Mouse (Mus musculus) CD8-positive naive resting alpha-beta T cell, adult 2 months (primary cell): ENCODE measurements around the gene Gapdhs.
"Not testable (repeated sequence)": the region's sequence is repeated elsewhere in the genome, so short reads cannot be mapped to it uniquely, and the experiment has no call there.

Experiments used
- DNase-seq, 2 experiments: peaks; one replicate each; pipeline ENCODE4 v3.0.0; 2022; ENCODE audit warnings: low read depth in 2 of 2, low spot score in 2 of 2

The Gapdhs gene

GRCm38 (mm10) chr7:30743617-30744016 lies at the start of gene Gapdhs:
Gapdhs (minus strand) TSS chr7:30743681.
- not testable (repeated sequence) for DNase-seq

- no peak for DNase-seq
Observed at GRCm38 (mm10) chr7:30791921-30792320, 48.4 kb upstream of the Gapdhs start.

- DNase-seq = no peak
Observed at GRCm38 (mm10) chr7:30790141-30790540, 46.7 kb upstream of the Gapdhs start.

DNA sequence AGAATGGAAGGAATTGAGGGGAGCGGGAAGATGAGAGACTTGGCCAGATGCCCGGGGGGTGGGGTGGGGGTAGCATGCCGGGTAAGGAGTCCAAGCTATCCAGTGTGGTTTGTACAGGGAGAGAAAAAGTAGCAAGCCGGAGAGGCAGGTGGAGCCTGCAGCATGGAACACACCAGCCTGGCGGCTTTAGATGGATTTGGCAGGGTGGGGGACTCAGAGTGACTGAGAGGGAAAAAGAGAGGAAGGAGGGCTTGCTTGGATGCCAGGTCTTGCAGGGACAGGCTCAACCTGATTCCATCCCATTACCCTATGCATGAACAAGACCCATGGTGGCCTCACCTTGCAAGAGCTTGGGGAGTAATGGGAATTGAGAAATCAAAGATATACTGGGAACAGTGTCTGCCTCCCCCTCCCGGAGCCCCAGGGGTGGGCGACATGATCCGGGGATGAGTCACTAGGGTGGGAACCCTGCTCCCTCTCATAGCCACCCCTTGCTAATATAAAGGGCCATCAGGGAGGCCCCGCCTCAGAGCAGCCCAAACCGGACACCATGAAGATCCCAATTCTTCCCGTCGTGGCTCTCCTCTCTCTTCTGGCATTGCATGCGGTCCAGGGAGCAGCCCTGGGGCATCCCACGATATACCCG lies 44.0 kb upstream of the Gapdhs start, which contains the start of gene Krtdap:
Gene Krtdap (plus strand): TSS at position 520 of the 646 bp plus-strand sequence.
- no peak for DNase-seq

DNA sequence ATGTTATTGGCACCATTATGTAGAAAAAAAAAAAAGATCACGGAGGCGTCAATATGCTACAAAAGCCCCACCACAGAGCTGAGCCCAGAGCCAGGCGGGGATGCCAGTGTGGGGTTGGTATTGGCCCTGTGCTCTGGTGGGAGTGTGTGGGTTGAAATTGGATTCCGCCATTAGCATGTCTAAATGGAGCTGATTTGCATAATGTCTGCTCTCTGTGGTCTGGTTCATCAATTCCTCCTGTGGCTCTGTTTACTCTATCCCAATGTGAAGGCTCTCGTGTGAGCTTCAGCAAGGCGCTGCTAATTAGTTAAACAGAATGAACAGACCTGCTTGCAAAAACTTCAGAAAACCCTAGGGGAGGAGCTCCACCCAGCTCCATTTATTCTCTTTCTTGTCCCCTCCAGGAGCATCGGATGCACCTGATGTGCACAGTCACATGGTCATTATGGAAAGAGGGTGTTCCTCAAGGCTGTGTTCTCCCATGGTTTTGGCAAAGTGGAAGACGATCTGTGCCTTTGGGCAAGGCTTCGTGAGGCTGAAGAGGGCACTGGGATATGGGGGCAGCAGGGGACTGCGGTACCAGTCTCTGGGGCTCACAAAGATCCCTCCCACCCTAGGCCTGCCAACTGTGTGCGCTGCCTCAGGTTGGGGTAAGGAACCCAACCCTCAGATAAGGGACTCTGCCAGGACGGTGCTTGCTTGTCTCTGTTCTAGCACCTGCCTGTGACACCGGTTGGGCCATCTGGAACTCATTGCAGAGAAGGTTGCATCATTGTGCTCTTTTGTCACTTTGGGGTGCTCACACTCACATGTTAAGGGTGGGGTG lies 42.5 kb upstream of the Gapdhs start:
- no peak for DNase-seq

- no peak for DNase-seq
Observed at GRCm38 (mm10) chr7:30785154-30785553, 41.7 kb upstream of the Gapdhs start.

- no peak for DNase-seq
Observed at GRCm38 (mm10) chr7:30782658-30783057, 39.2 kb upstream of the Gapdhs start.

- DNase-seq = peak in 1 of 2 experiments; percentile 18
Observed at GRCm38 (mm10) chr7:30781792-30782191, 38.3 kb upstream of the Gapdhs start.

DNA sequence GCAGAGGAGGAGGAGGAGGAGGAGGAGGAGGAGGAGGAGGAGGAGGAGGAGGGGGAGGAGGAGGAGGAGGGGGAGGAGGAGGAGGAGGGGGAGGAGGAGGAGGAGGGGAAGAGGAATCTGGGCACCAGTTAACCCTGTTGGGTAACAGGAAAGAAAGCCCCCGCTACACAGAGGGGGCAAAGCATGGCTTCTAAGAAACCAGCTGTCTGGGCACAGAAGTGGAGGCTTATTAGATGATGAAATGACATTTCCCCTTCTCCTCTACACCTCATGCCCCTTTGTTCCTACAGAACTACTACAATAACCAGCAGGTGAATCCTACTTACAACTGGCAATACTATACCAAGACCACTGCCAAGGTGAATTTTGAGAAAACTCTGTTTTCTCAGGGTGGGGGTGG lies 34.4 kb upstream of the Gapdhs start:
- DNase-seq = no peak

GRCm38 (mm10) chr7:30777081-30777579 lies 33.6 kb upstream of the Gapdhs start:
- DNase-seq = no peak

- DNase-seq = no peak
Observed at GRCm38 (mm10) chr7:30776104-30776503, 32.6 kb upstream of the Gapdhs start.

DNA sequence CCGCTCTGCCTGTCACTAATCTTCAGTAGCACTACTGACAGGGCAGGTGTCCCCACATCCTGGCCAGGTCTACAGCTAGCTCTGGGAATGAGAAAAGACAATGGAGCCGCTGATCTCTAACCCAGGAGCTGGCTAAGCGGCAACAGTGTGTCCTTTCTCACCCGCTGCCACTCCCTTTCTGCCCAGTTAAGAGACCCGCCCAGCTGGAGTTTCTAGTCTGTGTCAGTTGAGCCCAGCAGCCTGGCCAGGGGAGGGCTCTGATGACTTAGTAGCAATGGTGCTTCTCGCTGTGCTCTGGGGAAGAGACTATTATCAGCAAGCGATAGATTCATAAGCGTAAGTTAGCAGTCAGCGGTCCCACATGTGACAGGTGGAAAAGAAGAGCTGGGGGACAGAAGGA lies 25.8 kb upstream of the Gapdhs start:
- no peak for DNase-seq

GRCm38 (mm10) chr7:30766408-30766807 lies 22.9 kb upstream of the Gapdhs start:
- DNase-seq = no peak

DNA sequence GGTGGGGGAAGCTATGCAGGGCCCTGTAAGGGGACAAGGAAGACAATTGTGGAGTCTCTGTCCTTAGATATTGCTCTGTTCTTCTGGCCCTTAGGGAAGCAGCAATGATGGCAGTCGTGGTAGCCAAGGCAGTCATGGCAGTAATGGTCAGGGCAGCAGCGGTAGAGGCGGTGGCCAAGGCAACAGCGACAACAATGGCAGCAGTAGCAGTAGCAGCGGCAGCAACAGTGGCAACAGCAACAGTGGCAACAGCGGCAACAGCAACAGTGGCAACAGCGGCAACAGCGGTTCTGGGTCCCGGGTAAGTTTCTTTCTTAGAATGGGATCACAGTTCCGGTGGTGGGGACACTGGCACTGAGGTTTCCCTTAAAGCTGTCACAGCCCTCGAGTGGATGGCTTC lies 21.7 kb upstream of the Gapdhs start:
- no peak for DNase-seq

GRCm38 (mm10) chr7:30763456-30763855 lies 20.0 kb upstream of the Gapdhs start, which contains the start of gene Dmkn:
Dmkn (plus strand) TSS chr7:30763756.
- DNase-seq = no peak

- DNase-seq = no peak
Observed at GRCm38 (mm10) chr7:30761769-30762352, 18.4 kb upstream of the Gapdhs start.

DNA sequence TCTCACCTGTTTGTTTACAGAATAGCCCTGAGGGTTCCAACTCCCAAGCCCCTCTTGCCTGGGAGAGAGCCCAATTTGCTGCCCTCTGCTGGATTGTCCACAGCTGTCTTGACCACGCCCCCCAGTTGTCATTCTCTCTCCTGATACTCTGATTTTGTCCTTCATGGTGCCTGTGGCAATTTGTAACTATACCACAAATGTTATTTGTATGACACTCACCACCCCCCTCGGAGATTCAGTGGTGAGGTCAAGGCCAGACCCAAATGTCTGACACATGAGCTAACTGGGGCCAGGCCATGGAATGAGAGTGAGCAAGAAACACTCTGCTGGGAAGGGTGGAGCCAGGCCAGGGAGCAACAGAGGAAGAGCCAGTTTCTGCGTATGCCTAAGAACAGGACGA lies 15.4 kb upstream of the Gapdhs start:
- DNase-seq = peak in 1 of 2 experiments; percentile 29

- DNase-seq = no peak
Observed at GRCm38 (mm10) chr7:30757001-30757400, 13.5 kb upstream of the Gapdhs start.

GRCm38 (mm10) chr7:30751086-30751669 lies 7.7 kb upstream of the Gapdhs start, which contains the start of gene Sbsn:
Sbsn (plus strand) TSS chr7:30751471.
- no peak for DNase-seq

GRCm38 (mm10) chr7:30749824-30750606 lies 6.5 kb upstream of the Gapdhs start:
- DNase-seq = no peak
